10 mouse cellular contexts compared by ENCODE assay signal in the genomic region with DNA sequence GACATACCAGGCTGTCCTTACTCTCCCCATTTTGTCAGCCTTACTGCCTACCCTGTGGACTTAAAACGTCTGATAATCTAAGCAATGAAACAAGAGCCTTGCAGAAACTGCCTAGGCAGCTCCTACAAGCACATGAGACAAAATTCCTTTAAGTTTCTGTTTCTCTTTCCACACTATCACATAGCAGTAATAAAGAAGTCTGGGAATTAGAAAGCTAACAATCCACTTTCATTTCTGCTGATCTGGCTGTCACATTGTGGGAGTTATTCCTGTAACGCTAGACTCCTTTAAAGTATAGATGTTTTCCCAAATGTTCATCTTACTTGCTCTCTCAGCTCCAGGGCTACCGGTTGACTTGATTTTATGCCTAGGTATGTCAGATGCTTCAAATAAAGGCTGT. TPM values are rescaled to one million over a fixed set of nuclear protein-coding genes. Genes with fewer than 3 reads are reported as not detected.
DNase-seq lines count a peak whose midpoint lies in the region; ATAC-seq and TF ChIP-seq lines count a peak whose summit lies in the region.
"Had no signal": no experiment of that assay in that cellular context is flagged by ENCODE, and none has a peak within 500 bp of the region (broad histone marks: within the 10 kb centered on the region; RNA-seq: fewer than 3 reads in every experiment).

No protein-coding gene starts in this region.

- DNase-seq in heart, postnatal 25 days (ENCODE audit: low spot score) = no peak
- peak; percentile 4 for DNase-seq in lung, embryonic 14.5 days
- DNase-seq in lung, postnatal 36 days = no peak
- DNase-seq in limb, embryonic 14.5 days (ENCODE audit: low spot score) = no peak
- no peak for DNase-seq in urinary bladder, adult 2 months (ENCODE audit: low spot score)
- no peak for DNase-seq in urinary bladder, postnatal 4 days (ENCODE audit: low spot score in 2 of 2)
- DNase-seq: gastrocnemius, postnatal 25 days had no signal

- peak overlapping the region; percentile 74 for H3K4me2 ChIP-seq in heart, embryonic 13.5 days
- peak overlapping the region; percentile 27; the same call in 1 of the 2 replicates for H3K4me2 ChIP-seq in lung, embryonic 14.5 days
- H3K4me2 ChIP-seq in embryonic facial prominence, embryonic 12.5 days (replicated peaks) = peak overlapping the region; percentile 1; the same call in 1 of the 2 replicates
- H3K4me2 ChIP-seq in limb, embryonic 14.5 days (replicated peaks; ENCODE audit: low read depth, low read length, severe bottlenecking) = peak overlapping the region; percentile 28; the same call in 1 of the 2 replicates

- H3K9ac ChIP-seq in heart, embryonic 13.5 days = peak overlapping the region; percentile 65
- H3K9ac ChIP-seq in lung, embryonic 14.5 days = no peak overlapping the region
- H3K9ac ChIP-seq in embryonic facial prominence, embryonic 12.5 days = no peak overlapping the region
- no peak overlapping the region for H3K9ac ChIP-seq in limb, embryonic 14.5 days (ENCODE audit: low read depth, low read length, severe bottlenecking)

- H3K27ac ChIP-seq in heart, embryonic 13.5 days (replicated peaks) = peak overlapping the region; percentile 87
- peak overlapping the region; percentile 37; the same call in 1 of the 2 replicates for H3K27ac ChIP-seq in lung, embryonic 14.5 days (ENCODE audit: low read depth)
- H3K27ac ChIP-seq in embryonic facial prominence, embryonic 12.5 days = peak overlapping the region; percentile 48; the same call in 1 of the 2 replicates
- H3K27ac ChIP-seq in limb, embryonic 14.5 days (replicated peaks; ENCODE audit: low read depth, low read length) = peak overlapping the region; percentile 71

- no peaks in the 10 kb centered on the region for H3K27me3 ChIP-seq in heart, embryonic 13.5 days (replicated peaks)
- no peaks in the 10 kb centered on the region for H3K27me3 ChIP-seq in lung, embryonic 14.5 days (ENCODE audit: insufficient read depth, low read length)
- H3K27me3 ChIP-seq in embryonic facial prominence, embryonic 12.5 days = no peaks in the 10 kb centered on the region
- H3K27me3 ChIP-seq in limb, embryonic 14.5 days (ENCODE audit: control insufficient read depth, insufficient read depth, low read length) = no peaks in the 10 kb centered on the region

- H3K4me3 ChIP-seq in heart, embryonic 13.5 days = peak overlapping the region; percentile 29
- H3K4me3 ChIP-seq in lung, embryonic 14.5 days (ENCODE audit: low read depth, low read length) = no peak overlapping the region
- H3K4me3 ChIP-seq in embryonic facial prominence, embryonic 12.5 days = no peak overlapping the region
- no peak overlapping the region for H3K4me3 ChIP-seq in limb, embryonic 14.5 days (replicated peaks; ENCODE audit: low read length)

- no peak for ATAC-seq in heart, embryonic 13.5 days (ENCODE audit: extremely low read depth, insufficient number of reproducible peaks, low FRiP score, low TSS enrichment)
- no peak for ATAC-seq in lung, embryonic 14.5 days (ENCODE audit: insufficient read depth)
- no peak for ATAC-seq in embryonic facial prominence, embryonic 12.5 days (ENCODE audit: insufficient number of reproducible peaks, insufficient read depth, low FRiP score, low TSS enrichment)
- no peak for ATAC-seq in limb, embryonic 14.5 days (ENCODE audit: low FRiP score, low read depth)

- peaks cover 42% of the 10 kb centered on the region for H3K4me1 ChIP-seq in heart, embryonic 13.5 days
- H3K4me1 ChIP-seq in lung, embryonic 14.5 days (ENCODE audit: insufficient read depth) = peaks cover 10% of the 10 kb centered on the region; the same call in 1 of the 2 replicates
- peaks cover 20% of the 10 kb centered on the region; the same call in 1 of the 2 replicates for H3K4me1 ChIP-seq in embryonic facial prominence, embryonic 12.5 days
- peaks cover 18% of the 10 kb centered on the region; the same call in 1 of the 2 replicates for H3K4me1 ChIP-seq in limb, embryonic 14.5 days (ENCODE audit: control insufficient read depth, insufficient read depth, low read length)

- intact Hi-C loops in heart, postnatal 25 days (cut with DNase I) = no loop called here

- no peak for TF ChIP-seq CTCF in lung, embryonic 14.5 days (IDR thresholded peaks at IDR 0.05; ENCODE audit: low read depth)

- TF ChIP-seq POLR2A in limb, embryonic 14.5 days (IDR thresholded peaks at IDR 0.05; ENCODE audit: borderline replicate concordance, extremely low read depth, insufficient read depth, insufficient read length) = no peak

- H3K9me3 ChIP-seq in heart, embryonic 13.5 days = no peaks in the 10 kb centered on the region
- H3K9me3 ChIP-seq in lung, embryonic 14.5 days (ENCODE audit: low read depth, low read length) = no peaks in the 10 kb centered on the region
- no peaks in the 10 kb centered on the region for H3K9me3 ChIP-seq in embryonic facial prominence, embryonic 12.5 days
- peaks cover 4% of the 10 kb centered on the region; the same call in 1 of the 2 replicates for H3K9me3 ChIP-seq in limb, embryonic 14.5 days (ENCODE audit: control insufficient read depth, low read length)

- no peaks in the 10 kb centered on the region for H3K36me3 ChIP-seq in heart, embryonic 13.5 days
- H3K36me3 ChIP-seq in lung, embryonic 14.5 days (ENCODE audit: insufficient read depth) = no peaks in the 10 kb centered on the region
- no peaks in the 10 kb centered on the region for H3K36me3 ChIP-seq in embryonic facial prominence, embryonic 12.5 days
- no peaks in the 10 kb centered on the region for H3K36me3 ChIP-seq in limb, embryonic 14.5 days (ENCODE audit: control insufficient read depth, insufficient read depth, low read length)

- WGBS in heart, embryonic 13.5 days = 49% methylated on average over 3 of the region's 3 CpGs
- 53% methylated on average over 3 of the region's 3 CpGs for WGBS in lung, embryonic 14.5 days
- WGBS in embryonic facial prominence, embryonic 12.5 days = 34% methylated on average over 3 of the region's 3 CpGs
- WGBS in limb, embryonic 14.5 days = 36% methylated on average over 3 of the region's 3 CpGs

RNA-seq across cellular contexts. Expression of gene Ifit2, which starts 3.0 kb away (rescaled TPM):
- polyA plus RNA-seq in heart, embryonic 13.5 days (2015; fragmentation: Nextera tagmentation; extraction: Ambion mirVana) = 6.2 and 8.0 TPM in 2 replicates
- total RNA-seq in heart, postnatal 25 days (2021) = 1 to 10 TPM; 3.5 to 3.6 TPM
- 15.5 and 15.9 TPM in 2 replicates for polyA plus RNA-seq in lung, embryonic 14.5 days (2014; fragmentation: Nextera tagmentation; extraction: Ambion mirVana)
- polyA plus RNA-seq in embryonic facial prominence, embryonic 12.5 days (2016; fragmentation: Nextera tagmentation; extraction: Ambion mirVana) = 8.9 and 9.8 TPM in 2 replicates
- polyA plus RNA-seq in limb, embryonic 14.5 days (2012; rRNA removed) = 5.2 and 5.3 TPM in 2 replicates
- polyA plus RNA-seq in limb, embryonic 14.5 days (2014; fragmentation: Nextera tagmentation; extraction: Ambion mirVana) = 13.4 and 13.5 TPM in 2 replicates
- 7.8 and 8.4 TPM in 2 replicates for polyA plus RNA-seq in urinary bladder, adult 2 months (2012; rRNA removed)

RNA-seq across cellular contexts. Expression of gene Lipa, which starts 26.2 kb away (rescaled TPM):
- polyA plus RNA-seq in heart, embryonic 13.5 days (2015; fragmentation: Nextera tagmentation; extraction: Ambion mirVana) = 31.1 and 33.9 TPM in 2 replicates
- 10 to 100 TPM; 21.0 to 25.6 TPM for total RNA-seq in heart, postnatal 25 days (2021)
- polyA plus RNA-seq in lung, embryonic 14.5 days (2014; fragmentation: Nextera tagmentation; extraction: Ambion mirVana) = 44.8 and 45.6 TPM in 2 replicates
- polyA plus RNA-seq in embryonic facial prominence, embryonic 12.5 days (2016; fragmentation: Nextera tagmentation; extraction: Ambion mirVana) = 30.2 and 30.7 TPM in 2 replicates
- 40.9 and 45.1 TPM in 2 replicates for polyA plus RNA-seq in limb, embryonic 14.5 days (2012; rRNA removed)
- 55.0 and 57.1 TPM in 2 replicates for polyA plus RNA-seq in limb, embryonic 14.5 days (2014; fragmentation: Nextera tagmentation; extraction: Ambion mirVana)
- polyA plus RNA-seq in urinary bladder, adult 2 months (2012; rRNA removed) = 34.7 and 34.8 TPM in 2 replicates

RNA-seq across cellular contexts. Expression of gene Ifit3, which starts 29.8 kb away (rescaled TPM):
- polyA plus RNA-seq in heart, embryonic 13.5 days (2015; fragmentation: Nextera tagmentation; extraction: Ambion mirVana) = 1.5 and 1.6 TPM in 2 replicates
- 1 to 10 TPM; 3.8 to 4.0 TPM for total RNA-seq in heart, postnatal 25 days (2021)
- 0.26 and 0.65 TPM in 2 replicates for polyA plus RNA-seq in lung, embryonic 14.5 days (2014; fragmentation: Nextera tagmentation; extraction: Ambion mirVana)
- polyA plus RNA-seq in embryonic facial prominence, embryonic 12.5 days (2016; fragmentation: Nextera tagmentation; extraction: Ambion mirVana) = 0.74 and 1.3 TPM in 2 replicates
- 0.73 and 1.2 TPM in 2 replicates for polyA plus RNA-seq in limb, embryonic 14.5 days (2012; rRNA removed)
- polyA plus RNA-seq in limb, embryonic 14.5 days (2014; fragmentation: Nextera tagmentation; extraction: Ambion mirVana) = 0.95 and 2.0 TPM in 2 replicates
- 29.5 and 44.7 TPM in 2 replicates for polyA plus RNA-seq in urinary bladder, adult 2 months (2012; rRNA removed)

RNA-seq across cellular contexts. Expression of gene Ifit1bl1, which starts 48.2 kb away (rescaled TPM):
- 1.5 and 1.6 TPM in 2 replicates for polyA plus RNA-seq in heart, embryonic 13.5 days (2015; fragmentation: Nextera tagmentation; extraction: Ambion mirVana)
- 1 to 10 TPM in 1 of 2 experiments, under 1 TPM in 1; 0.84 to 1.2 TPM for total RNA-seq in heart, postnatal 25 days (2021)
- 0.18 and 0.49 TPM in 2 replicates for polyA plus RNA-seq in lung, embryonic 14.5 days (2014; fragmentation: Nextera tagmentation; extraction: Ambion mirVana)
- 0.13 and 0.14 TPM in 2 replicates for polyA plus RNA-seq in embryonic facial prominence, embryonic 12.5 days (2016; fragmentation: Nextera tagmentation; extraction: Ambion mirVana)
- 0.31 and 0.36 TPM in 2 replicates for polyA plus RNA-seq in limb, embryonic 14.5 days (2012; rRNA removed)
- polyA plus RNA-seq in limb, embryonic 14.5 days (2014; fragmentation: Nextera tagmentation; extraction: Ambion mirVana) = 0.43 and 0.51 TPM in 2 replicates
- 0.84 and 0.87 TPM in 2 replicates for polyA plus RNA-seq in urinary bladder, adult 2 months (2012; rRNA removed)
- total RNA-seq: gastrocnemius, postnatal 25 days had no signal
- polyA plus RNA-seq: stomach, embryonic 14.5 days had no signal

RNA-seq across cellular contexts. Expression of gene Ifit3b, which starts 54.2 kb away (rescaled TPM):
- polyA plus RNA-seq in heart, embryonic 13.5 days (2015; fragmentation: Nextera tagmentation; extraction: Ambion mirVana) = 0.37 and 1.0 TPM in 2 replicates
- total RNA-seq in heart, postnatal 25 days (2021) = 1 to 10 TPM; 1.1 TPM
- not detected in 2 replicates for polyA plus RNA-seq in lung, embryonic 14.5 days (2014; fragmentation: Nextera tagmentation; extraction: Ambion mirVana)
- polyA plus RNA-seq in embryonic facial prominence, embryonic 12.5 days (2016; fragmentation: Nextera tagmentation; extraction: Ambion mirVana) = 0.33 TPM in 1 of 2 replicates, not detected in the other
- 0.04 and 0.20 TPM in 2 replicates for polyA plus RNA-seq in limb, embryonic 14.5 days (2012; rRNA removed)
- polyA plus RNA-seq in limb, embryonic 14.5 days (2014; fragmentation: Nextera tagmentation; extraction: Ambion mirVana) = 0.18 TPM in 1 of 2 replicates, not detected in the other
- 6.8 and 10.8 TPM in 2 replicates for polyA plus RNA-seq in urinary bladder, adult 2 months (2012; rRNA removed)
- polyA plus RNA-seq: stomach, embryonic 14.5 days had no signal

Comparison
In these comparisons a context has a peak if more than half of its experiments do, and no peak if none do; other contexts are left out.
1. H3K27ac ChIP-seq: peak in every context shown above with its lines; median percentile 87 in heart, embryonic 13.5 days; 71 in limb, embryonic 14.5 days; 48 in embryonic facial prominence, embryonic 12.5 days; 37 in lung, embryonic 14.5 days.
2. H3K4me2 ChIP-seq: peak in every context shown above with its lines; median percentile 74 in heart, embryonic 13.5 days; 28 in limb, embryonic 14.5 days; 27 in lung, embryonic 14.5 days; 1 in embryonic facial prominence, embryonic 12.5 days.
3. RNA of gene Ifit3, which starts 29.8 kb away (polyA plus RNA-seq): 29.5 to 44.7 TPM in urinary bladder, adult 2 months; 1.5 to 1.6 TPM in heart, embryonic 13.5 days, 0.74 to 1.3 TPM in embryonic facial prominence, embryonic 12.5 days, 0.73 to 2.0 TPM in limb, embryonic 14.5 days and 0.26 to 0.65 TPM in lung, embryonic 14.5 days; every median in the first group is over 10 times any median in the second.